Mouse (Mus musculus) liver, adult 2 months (tissue): ENCODE data around the gene Gatc. TPM values are rescaled to one million over a fixed set of nuclear protein-coding genes. Genes with fewer than 3 reads are reported as not detected.

Source experiments
- DNase-seq: peaks from one replicate; pipeline ENCODE4 v3.0.0-alpha.2; 2011; ENCODE audit warnings: low read depth, low spot score; ENCODE audit errors: extremely low read depth
- H3K27ac ChIP-seq: fragments of 200-500 bp; replicated peaks from 2 replicates; pipeline ENCODE4 v1.5.1; 2012; ENCODE audit warnings: low read depth, mild to moderate bottlenecking, control low read depth, inconsistent platforms, low read length; ENCODE audit not compliant: insufficient read depth
- H3K27me3 ChIP-seq: fragments of 200-500 bp; 2 replicates; pipeline ENCODE4 v1.6.1; 2012; ENCODE audit warnings: mild to moderate bottlenecking, moderate library complexity, low read length, inconsistent platforms; ENCODE audit not compliant: control insufficient read depth, insufficient read depth
- H3K36me3 ChIP-seq: fragments of 200-500 bp; 2 replicates; pipeline ENCODE4 v1.6.1; 2012; ENCODE audit warnings: low read length, inconsistent platforms; ENCODE audit not compliant: control insufficient read depth, insufficient read depth
- H3K4me1 ChIP-seq: fragments of 200-500 bp; 2 replicates; pipeline ENCODE4 v1.6.1; 2011; ENCODE audit warnings: low read length; ENCODE audit not compliant: control insufficient read depth, insufficient read depth
- H3K4me3 ChIP-seq: fragments of 200-500 bp; 2 replicates; pipeline ENCODE4 v1.5.1; 2011; ENCODE audit warnings: low read depth, mild to moderate bottlenecking, control low read depth, low read length, moderate library complexity; ENCODE audit not compliant: insufficient read depth
- H3K79me2 ChIP-seq: fragments of 200-500 bp; 2 replicates; pipeline ENCODE4 v1.6.1; 2012; ENCODE audit warnings: inconsistent platforms, mild to moderate bottlenecking, low read length, moderate library complexity; ENCODE audit not compliant: control insufficient read depth, insufficient read depth
- H3K9ac ChIP-seq: fragments of 200-500 bp; 2 replicates; pipeline ENCODE4 v1.6.1; 2012; ENCODE audit warnings: low read depth, mild to moderate bottlenecking, control low read depth, inconsistent platforms, low read length
- CTCF ChIP-seq: fragments of 200-500 bp; IDR thresholded peaks from 2 replicates; pipeline ENCODE4 v1.5.1; 2011; ENCODE audit warnings: low read depth, low read length, control low read depth
- POLR2A ChIP-seq: fragments of 200-500 bp; IDR thresholded peaks from 2 replicates; pipeline ENCODE4 v1.6.1; 2011; ENCODE audit warnings: low read length, control low read depth; ENCODE audit not compliant: insufficient read depth; ENCODE audit errors: extremely low read depth
- WGBS: fragments of 180-500 bp; shearing (Covaris S2); methylation state at CpG from one replicate; pipeline ENCODE4 v1.1.7; 2018; 5-methylcytosine and 5-hydroxymethylcytosine counted together
- polyA plus RNA-seq: library from polyadenylated mRNA; depleted of rRNA; stranded (reverse); fragments of >200 nt; gene quantifications from 2 replicates; pipeline ENCODE4 v1.2.3, GENCODE M21; 2012
- total RNA-seq: library from RNA; depleted of rRNA; stranded (reverse); fragments of >200 nt; gene quantifications from 2 replicates; pipeline ENCODE4 v1.2.3, GENCODE M21; 2014

Gene Gatc
- total and polyA plus RNA-seq, 2 experiments, result 6.3 to 11.0 TPM

DNA sequence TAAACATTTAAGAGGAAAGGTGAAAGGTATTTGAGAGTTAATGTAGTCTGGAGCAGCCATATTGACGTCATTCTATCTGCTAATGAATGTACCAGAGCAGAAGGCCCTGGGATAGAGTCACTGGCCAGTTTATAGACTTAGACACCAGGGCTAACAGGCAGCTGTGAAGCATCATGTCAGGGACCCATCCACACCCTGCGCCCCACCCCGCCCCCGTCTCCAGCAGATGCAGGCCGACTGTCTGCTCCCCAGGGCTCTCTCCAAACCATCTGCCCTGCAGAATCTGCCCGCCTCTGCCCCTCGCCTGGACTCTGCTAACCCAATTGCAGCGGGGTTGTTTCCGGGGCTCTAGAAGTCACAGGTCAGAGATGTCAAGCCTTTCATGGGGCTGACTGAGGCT lies 30.8 kb upstream of the Gatc start:
- H3K4me3 ChIP-seq, result no peak overlapping the region
- DNase-seq, result no peak
- H3K9ac ChIP-seq, result no peak overlapping the region
- H3K36me3 ChIP-seq, result no peaks in the 10 kb centered on the region
- TF ChIP-seq CTCF (no peak), POLR2A (no peak)
- H3K79me2 ChIP-seq, result no peaks in the 10 kb centered on the region
- H3K27me3 ChIP-seq, result no peaks in the 10 kb centered on the region
- 73% methylated on average over 9 of the region's 9 CpGs for WGBS
- no peaks in the 10 kb centered on the region for H3K4me1 ChIP-seq
- H3K27ac ChIP-seq, result no peak overlapping the region

DNA sequence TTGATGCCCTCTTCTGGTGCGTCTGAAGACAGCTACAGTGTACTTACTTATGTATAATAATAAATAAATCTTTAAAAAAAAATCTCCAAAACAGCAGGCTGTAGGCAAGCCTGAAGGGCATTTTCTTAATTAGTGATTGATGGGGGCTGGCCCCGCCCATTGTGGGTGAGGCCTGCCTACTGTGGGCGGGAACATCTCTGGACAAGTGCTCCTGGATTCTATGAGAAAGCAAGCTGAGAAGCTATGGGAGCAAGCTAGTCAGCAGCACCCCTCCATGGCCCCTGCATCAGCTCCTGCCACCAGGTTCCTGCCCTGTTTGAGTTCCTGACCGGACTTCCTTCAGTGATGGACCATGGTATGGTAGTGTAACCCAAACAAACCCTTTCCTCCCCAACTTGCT lies 23.8 kb upstream of the Gatc start:
- no peak for TF ChIP-seq POLR2A
- no peak for TF ChIP-seq CTCF
- Histone ChIP-seq H3K36me3 (no peaks in the 10 kb centered on the region), H3K79me2 (no peaks in the 10 kb centered on the region), H3K27me3 (no peaks in the 10 kb centered on the region; the same call in 1 of the 2 replicates), H3K4me1 (no peaks in the 10 kb centered on the region), H3K4me3 (no peak overlapping the region), H3K9ac (no peak overlapping the region), H3K27ac (no peak overlapping the region)
- 72% methylated on average over 4 of the region's 4 CpGs for WGBS
- DNase-seq, result no peak

- H3K4me1 ChIP-seq, result no peaks in the 10 kb centered on the region
- DNase-seq, result no peak
- TF ChIP-seq CTCF, result no peak
- no peak for TF ChIP-seq POLR2A
- H3K27me3 ChIP-seq, result no peaks in the 10 kb centered on the region; the same call in 1 of the 2 replicates
- no peak overlapping the region for H3K4me3 ChIP-seq
- H3K36me3 ChIP-seq, result no peaks in the 10 kb centered on the region
- no peaks in the 10 kb centered on the region for H3K79me2 ChIP-seq
- no peak overlapping the region for H3K9ac ChIP-seq
- 25% methylated on average over 19 of the region's 19 CpGs for WGBS
- H3K27ac ChIP-seq, result no peak overlapping the region
Measured at GRCm38 (mm10) chr5:115362819-115363714, 22.1 kb upstream of the Gatc start.

- H3K27me3 ChIP-seq, result no peaks in the 10 kb centered on the region; the same call in 1 of the 2 replicates
- DNase-seq, result no peak
- H3K36me3 ChIP-seq, result no peaks in the 10 kb centered on the region
- WGBS, result 40% methylated on average over 7 of the region's 7 CpGs
- H3K27ac ChIP-seq, result no peak overlapping the region
- no peaks in the 10 kb centered on the region for H3K79me2 ChIP-seq
- no peak overlapping the region for H3K4me3 ChIP-seq
- H3K9ac ChIP-seq, result no peak overlapping the region
- no peaks in the 10 kb centered on the region for H3K4me1 ChIP-seq
- TF ChIP-seq POLR2A (no peak), CTCF (no peak)
Measured at GRCm38 (mm10) chr5:115362216-115362615, 21.2 kb upstream of the Gatc start.

DNA sequence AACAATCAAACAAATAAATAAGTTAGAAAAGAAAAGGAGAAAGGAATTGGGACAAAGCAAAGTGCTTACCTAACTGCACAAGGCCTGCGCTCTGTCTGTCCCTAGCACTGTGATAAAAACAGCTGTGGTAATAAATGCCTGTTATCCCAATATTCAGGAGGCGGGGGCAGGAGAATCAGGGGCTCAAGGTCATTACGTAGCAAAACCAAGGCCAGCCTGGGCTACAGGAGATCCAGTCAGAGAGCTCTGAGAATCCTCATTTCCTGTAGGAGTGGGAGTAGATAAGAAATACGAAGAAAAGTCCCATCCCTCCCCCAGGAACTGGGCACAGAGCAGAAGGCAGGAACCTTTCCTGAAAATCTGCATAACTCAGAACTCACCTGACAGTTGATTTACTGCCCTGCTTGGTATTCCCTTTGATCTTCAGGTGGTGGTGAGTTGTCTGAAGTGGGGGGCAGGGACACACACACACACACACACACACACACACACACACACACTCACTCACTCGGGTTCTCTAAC lies 18.9 kb upstream of the Gatc start:
- Histone ChIP-seq H3K27ac (no peak overlapping the region), H3K4me3 (no peak overlapping the region), H3K27me3 (no peaks in the 10 kb centered on the region; the same call in none of the 2 replicates), H3K9ac (no peak overlapping the region), H3K79me2 (no peaks in the 10 kb centered on the region), H3K36me3 (no peaks in the 10 kb centered on the region), H3K4me1 (no peaks in the 10 kb centered on the region)
- no peak for DNase-seq
- TF ChIP-seq POLR2A, result no peak
- no peak for TF ChIP-seq CTCF
- WGBS, result 79% methylated on average over 5 of the region's 5 CpGs

- Histone ChIP-seq H3K4me3 (no peak overlapping the region), H3K27ac (no peak overlapping the region), H3K36me3 (no peaks in the 10 kb centered on the region), H3K27me3 (no peaks in the 10 kb centered on the region; the same call in none of the 2 replicates), H3K4me1 (no peaks in the 10 kb centered on the region), H3K79me2 (no peaks in the 10 kb centered on the region), H3K9ac (no peak overlapping the region)
- TF ChIP-seq POLR2A, result no peak
- TF ChIP-seq CTCF, result no peak
- no peak for DNase-seq
- WGBS, result 78% methylated on average over 8 of the region's 8 CpGs
Measured at GRCm38 (mm10) chr5:115359438-115359837, 18.5 kb upstream of the Gatc start.
